Mouse (Mus musculus) skeletal muscle tissue, adult 2 months (tissue): ENCODE data around the gene Spam1.

ENCODE experiments used
- DNase-seq: peaks from one replicate; pipeline ENCODE4 v3.0.0-alpha.2; 2012; ENCODE audit warnings: low read depth, low spot score

Gene Spam1

DNA sequence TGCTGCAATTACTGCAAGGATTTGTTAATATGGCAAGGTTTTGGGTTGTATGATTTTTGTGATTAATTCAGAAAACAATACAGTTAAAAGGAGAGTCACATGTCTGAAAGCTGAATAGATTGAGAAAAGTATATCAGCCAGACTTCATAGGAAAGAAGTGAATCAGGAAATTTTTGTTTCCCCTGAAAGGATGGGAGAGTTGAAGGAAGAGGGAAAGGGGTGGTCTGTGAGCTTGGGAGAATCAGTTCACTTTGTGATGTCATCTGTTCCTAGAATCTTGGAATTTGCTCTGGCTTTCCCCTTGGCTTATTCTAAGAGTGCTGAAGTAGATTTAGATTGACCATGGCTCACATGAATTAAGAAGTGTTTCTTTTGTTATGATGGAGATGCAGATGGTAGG lies at the start of gene Spam1:
Gene Spam1, plus strand, starts transcription at position 301 of the 400 bp plus-strand sequence.
- DNase-seq = no peak

GRCm38 (mm10) chr6:24748029-24748428 lies 43.0 kb upstream of the Spam1 start, which contains the start of gene Hyal4:
Gene Hyal4, plus strand, starts transcription at chr6:24748329.
- no peak for DNase-seq

DNA sequence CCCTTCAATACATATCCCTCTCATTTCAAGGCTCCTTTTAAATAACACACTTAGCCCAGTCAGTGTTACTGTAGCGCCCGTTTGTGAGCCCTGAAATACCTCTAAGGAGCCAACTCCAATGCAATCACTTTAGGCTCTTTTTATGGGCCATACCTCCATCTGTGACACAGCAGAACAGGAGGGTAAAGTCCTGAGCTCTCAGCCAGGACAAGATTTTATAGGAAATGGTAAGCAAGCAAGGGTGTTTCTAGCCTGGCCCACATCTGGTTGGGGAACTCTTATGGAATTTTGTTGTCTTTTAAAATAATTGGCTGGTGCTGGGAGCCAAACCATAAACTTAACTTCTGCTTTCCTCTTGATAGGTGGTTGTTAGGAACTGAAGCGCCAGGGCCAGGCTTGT lies 31.7 kb upstream of the Spam1 start:
- DNase-seq = no peak

DNA sequence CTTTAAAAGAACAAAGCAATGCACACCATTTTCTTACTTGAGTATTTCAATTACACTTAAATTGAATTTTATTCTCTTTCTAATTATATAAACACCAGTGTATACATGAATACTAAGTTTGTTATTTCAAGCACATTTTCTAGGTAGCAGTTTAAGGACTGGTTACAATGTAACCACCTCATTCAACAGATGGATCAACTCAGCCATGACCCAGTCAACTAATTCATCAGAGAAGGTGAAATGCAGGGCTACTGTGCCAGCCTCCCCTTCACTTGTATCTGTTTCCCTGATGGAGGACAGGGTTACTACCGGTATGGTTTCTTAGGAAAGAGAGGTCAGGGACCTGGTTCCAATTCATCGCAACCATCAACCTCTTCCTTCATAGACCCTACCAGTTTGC lies 24.7 kb upstream of the Spam1 start:
- DNase-seq = no peak

DNA sequence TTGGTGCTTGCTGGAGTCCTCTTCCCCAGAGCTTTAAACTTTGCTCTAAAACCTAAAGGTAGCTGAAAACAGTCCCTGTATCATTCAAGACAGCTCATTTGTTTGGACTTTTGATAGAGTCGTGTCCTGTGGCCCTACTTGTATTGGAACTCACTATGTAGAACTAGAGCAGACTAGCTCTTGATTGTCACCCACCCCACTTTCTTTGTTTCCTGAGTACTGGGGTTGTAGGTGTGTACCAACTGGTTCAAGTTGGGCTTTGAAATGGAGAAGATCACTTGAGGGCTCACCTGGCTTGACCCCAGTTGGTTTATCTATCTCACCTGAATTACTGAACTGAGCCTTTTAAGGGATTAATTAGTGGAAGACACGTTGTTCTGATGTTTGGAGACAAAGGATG lies 11.8 kb upstream of the Spam1 start:
- DNase-seq = no peak

DNA sequence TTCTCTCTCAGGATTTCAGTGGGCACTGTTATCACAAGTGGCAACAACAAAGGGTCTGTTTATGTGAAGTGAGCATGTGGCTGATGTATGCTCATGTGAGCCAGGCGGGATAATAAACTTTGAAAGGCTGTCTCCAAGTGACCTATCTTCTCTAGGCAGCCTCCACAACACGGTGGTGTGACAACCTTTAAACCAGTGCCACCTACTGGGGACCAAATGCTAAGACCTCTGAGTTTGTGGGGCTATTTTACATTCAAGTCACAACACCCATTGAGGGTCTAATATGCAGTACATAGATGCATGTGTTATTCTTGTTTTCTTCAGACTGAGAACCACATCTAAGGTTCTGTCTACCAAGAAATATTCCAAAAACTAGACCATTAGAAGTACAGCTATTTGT lies 31.1 kb downstream of the Spam1 start:
- DNase-seq = no peak
